Mouse (Mus musculus): ENCODE data around the gene Ibtk.

Gene Ibtk

DNA sequence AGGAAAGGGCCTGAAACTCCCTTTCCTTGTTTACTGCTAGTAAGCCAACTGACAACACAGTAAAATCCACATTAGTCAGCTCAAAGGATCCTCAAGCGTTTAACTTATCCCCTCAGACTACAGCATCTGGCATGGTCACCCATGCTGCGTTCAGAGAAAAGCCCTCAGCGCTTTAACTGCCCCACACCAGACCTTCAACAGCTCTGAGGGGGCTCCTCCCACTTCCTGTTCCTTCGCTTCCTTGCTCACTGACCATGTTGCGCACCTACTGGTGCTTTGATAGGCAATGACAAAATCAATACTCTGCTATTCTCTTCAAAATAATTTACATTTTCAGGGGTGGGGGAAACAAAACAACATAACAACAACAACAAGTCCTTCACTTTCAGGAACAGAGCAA, 47.2 kb downstream of the Ibtk start:
- DNase-seq (ENCODE audit: low read depth, low spot score) = peak; percentile 63

GRCm38 (mm10) chr9:85695606-85696005, 53.5 kb downstream of the Ibtk start:
- DNase-seq (ENCODE audit: low read depth, low spot score) = no peak

DNA sequence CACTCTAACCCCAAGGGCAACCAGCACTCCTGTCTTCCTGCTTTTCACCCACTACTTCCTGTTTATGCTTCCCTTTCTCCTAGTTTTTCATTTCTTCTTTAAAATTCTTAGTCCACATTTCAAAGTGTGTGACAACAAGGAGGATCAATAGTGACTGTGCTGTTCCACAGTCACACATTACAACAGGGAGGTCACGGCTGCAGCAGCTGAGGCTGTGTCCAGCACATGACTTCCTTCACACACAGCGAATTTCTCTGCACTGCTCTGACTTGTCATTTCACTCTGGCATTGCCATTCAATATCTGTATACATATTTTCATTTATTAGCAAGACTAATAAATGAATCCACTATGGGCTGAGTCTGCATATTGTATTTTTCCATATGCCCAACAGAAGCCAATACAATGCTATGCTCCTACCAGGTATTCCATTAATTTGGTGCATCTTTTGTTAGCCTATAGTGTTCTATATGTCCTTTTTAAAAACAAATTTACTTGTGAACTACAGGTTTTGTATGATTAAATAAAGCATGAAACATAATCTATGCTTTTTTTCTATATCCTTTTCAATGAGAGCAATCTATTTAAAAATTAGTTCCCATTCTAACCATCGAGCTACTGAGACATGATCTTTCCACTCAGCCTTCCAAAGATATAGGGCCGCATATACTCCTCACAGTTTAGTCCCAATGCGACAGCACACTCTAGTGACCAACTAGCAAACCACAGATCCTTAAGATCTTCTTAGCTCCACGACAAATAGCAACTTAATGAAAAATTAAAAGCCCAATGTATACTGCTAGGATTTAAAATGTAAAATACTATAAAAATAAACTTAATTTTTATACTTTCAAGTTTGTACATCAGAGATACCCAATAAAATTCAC, 55.7 kb downstream of the Ibtk start:
- DNase-seq (ENCODE audit: low read depth, low spot score) = peak; percentile 11

DNA sequence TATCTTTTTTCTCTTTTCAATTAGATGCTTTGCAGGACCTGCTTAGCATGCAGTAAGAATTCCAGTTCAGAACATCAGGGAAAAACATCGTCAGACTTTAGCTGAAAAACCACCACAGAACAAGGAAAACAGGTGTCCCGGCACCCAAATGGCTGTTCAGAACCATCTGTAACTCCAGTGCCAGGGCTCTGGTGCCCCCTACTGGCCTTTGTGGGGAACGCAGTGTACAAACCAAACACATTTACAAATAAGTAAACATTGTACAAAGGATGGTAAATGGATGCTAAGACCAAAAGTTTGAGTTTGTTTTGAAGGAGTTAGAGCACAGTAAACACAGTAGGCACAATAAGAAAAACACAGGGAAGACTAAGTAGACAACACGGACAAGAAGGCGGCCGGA, 64.1 kb downstream of the Ibtk start:
- DNase-seq (ENCODE audit: low read depth, low spot score) = peak; percentile 74

DNA sequence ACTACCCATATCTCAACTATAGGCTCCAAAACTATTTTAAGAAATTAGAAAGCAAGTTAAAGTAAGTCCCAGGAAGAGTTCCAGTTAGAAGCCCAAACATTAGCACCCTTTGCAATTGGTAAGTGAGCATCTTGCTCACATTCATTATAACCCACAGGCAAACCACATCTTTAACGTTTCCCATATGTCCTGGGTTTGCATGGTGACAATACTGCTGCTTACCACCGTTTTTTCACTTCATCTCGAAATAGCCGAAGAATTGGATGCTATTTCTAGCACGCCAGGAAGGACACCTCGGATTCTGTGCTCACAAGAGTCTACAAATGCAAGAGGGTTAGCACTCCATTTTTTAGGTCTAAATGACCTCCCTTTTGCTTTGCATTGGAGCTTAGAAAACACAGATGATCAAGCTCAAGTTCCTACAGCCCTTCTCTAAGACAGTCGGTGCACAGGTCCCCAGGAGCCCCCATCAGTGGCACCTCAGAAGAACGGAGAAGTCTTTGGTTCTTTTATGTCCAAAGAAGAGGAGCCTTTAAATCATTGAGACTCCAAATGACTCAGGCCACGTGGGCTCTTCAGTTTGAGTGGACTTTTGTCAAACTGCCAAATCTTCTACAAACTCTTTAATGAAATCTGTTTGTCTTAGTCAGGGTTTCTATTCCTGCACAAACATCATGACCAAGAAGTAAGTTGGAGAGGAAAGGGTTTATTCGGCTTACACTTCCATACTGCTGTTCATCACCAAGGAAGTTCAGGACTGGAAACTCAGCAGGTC, 73.8 kb downstream of the Ibtk start:
- no peak for DNase-seq (ENCODE audit: low read depth, low spot score)

DNA sequence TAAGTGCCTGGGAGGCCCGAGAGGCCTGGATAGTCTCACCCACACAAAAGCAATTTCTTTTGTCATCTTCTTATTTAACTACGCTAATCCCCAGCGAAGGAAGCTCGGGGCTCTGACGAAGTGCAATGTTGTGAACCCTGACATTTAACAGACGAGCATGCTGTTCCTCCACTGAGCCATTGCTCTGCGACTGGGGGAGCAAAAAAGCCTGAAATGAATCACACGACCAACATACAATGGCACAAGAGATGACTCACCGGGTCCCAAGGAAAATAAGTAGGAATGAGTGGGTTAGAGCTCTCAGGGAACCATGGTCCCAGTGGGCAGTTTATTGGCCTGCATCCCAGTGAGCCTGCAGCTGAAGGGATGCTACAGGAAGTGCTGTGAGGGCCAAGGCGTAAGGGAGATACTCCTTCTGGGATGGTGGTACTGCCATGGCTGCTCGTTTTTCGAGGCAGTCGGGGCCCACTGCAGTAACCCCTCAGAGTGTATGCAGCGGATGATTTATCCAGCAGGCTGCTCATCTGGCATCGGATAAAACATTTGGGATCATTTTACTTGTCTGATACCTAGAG, 75.1 kb downstream of the Ibtk start:
- DNase-seq (ENCODE audit: low read depth, low spot score) = no peak

DNA sequence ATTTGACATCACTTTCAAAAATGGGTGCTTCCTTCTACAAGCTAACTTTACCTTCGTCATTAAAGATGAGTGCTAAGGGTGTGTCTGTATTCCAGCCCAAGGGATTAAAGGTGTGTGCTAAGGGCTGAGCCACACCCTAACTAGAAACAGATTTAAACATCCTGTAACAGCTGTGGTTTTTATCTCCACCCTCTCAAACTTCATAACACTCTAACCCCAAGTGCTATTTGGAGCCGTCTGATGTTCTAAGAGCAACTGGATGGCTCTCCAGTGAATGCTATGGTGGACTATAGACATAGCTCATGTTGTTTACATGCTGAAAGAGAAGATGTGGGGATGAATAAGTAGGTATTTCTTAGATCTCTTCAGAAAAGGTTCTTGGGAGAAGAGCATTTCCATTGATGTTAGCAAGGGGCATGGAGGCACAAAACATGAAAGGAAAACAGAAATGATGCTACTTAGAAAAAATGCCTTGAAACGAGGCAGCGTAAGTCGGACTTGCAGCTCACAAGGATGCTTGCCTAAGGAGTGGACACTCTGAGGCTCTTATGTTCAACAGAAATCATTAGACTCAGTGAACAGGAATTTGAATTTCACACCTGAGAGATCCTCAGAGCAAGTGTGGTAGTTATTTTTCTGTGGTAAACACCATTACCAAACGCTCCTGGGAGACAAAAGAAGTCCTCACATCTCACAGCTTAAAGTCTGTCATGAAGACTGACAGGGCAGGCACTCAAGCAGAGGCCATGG, 77.4 kb downstream of the Ibtk start:
- DNase-seq (ENCODE audit: low read depth, low spot score) = no peak

DNA sequence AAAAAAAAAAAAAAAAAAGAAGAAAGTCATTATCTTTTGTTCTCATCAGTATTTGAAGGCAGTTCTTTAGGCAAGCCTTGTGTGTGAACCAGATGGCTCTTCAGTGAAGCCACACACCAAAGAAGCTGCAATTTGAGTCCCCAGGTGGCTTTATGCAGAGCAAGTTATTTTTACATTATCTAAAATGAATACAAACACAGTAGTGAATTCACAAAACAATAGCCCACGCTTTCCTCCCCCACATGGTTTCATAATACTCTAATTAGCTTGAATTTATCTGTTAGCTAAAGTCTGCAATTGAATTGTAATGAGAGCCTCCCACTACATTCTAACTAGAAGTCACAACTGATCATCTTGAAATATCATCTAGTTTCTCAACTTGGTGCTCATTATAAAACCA, 84.8 kb downstream of the Ibtk start:
- no peak for DNase-seq (ENCODE audit: low read depth, low spot score)

- no peak for DNase-seq (ENCODE audit: low read depth, low spot score)
These were observed 85.3 kb downstream of the Ibtk start for GRCm38 (mm10) chr9:85663810-85664209.

GRCm38 (mm10) chr9:85663091-85663490, 86.0 kb downstream of the Ibtk start:
- DNase-seq (ENCODE audit: low read depth, low spot score) = peak; percentile 24

DNA sequence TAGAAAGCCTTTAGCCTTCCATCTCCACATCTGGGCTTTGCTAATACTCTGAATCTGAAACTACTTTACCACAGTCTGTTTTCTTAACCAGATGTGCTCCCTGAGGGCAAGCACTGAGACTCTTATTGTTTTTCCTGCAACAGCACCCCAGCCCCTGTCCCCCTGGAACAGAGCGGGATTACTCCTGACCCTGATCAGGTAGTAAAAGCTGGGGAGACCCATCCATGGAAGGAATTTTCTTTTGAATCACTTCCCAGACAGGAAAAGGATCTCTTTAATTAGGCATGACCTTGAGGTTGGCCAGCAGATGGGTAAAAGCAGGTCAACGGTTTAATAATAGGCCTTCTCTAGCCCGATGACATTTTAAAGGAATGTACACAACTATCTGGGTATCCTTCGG, 95.7 kb downstream of the Ibtk start:
- no peak for DNase-seq (ENCODE audit: low read depth, low spot score)

DNA sequence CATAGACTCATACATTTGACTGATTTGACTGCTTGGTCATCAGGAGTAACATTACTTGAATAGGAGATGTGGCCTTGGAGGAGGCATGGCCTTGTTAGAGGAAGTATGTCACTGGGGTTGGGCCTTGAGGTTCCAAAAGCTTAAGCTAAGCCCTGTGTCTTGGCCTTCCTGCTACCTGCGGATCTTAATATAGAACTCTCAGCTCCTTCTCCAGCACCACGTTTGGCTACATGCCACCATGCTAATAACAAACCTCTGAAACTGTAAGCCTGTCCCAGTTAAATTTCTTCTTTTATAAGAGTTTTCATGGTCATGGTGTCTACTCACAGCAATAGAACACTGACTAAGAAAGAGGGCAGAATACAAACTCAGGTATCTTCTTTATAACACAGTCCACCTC, 110.9 kb downstream of the Ibtk start:
- no peak for DNase-seq (ENCODE audit: low read depth, low spot score)
